Mouse (Mus musculus) CD8-positive naive resting alpha-beta T cell, adult 2 months (primary cell): Measurements from ENCODE around the gene Cygb.

Source experiments
- DNase-seq, 2 experiments: peaks; one replicate each; pipeline ENCODE4 v3.0.0; 2022; ENCODE audit warnings: low read depth in 2 of 2, low spot score in 2 of 2

Cygb gene

GRCm38 (mm10) chr11:116654255-116654821, at the start of gene Cygb:
Gene Cygb, minus strand, starts transcription at chr11:116654313.
- DNase-seq = no peak

- no peak for DNase-seq
These were observed 47.3 kb upstream of the Cygb start for GRCm38 (mm10) chr11:116701377-116701841.

GRCm38 (mm10) chr11:116697521-116697920, 43.4 kb upstream of the Cygb start:
- DNase-seq = no peak

GRCm38 (mm10) chr11:116696426-116696825, 42.3 kb upstream of the Cygb start:
- no peak for DNase-seq

GRCm38 (mm10) chr11:116695194-116695880, 41.2 kb upstream of the Cygb start:
- DNase-seq = no peak

- no peak for DNase-seq
These were observed 40.4 kb upstream of the Cygb start for GRCm38 (mm10) chr11:116694250-116695193.

GRCm38 (mm10) chr11:116693899-116694249, 39.8 kb upstream of the Cygb start:
- no peak for DNase-seq

GRCm38 (mm10) chr11:116690701-116691575, 36.8 kb upstream of the Cygb start:
- DNase-seq = no peak

- DNase-seq = no peak
These were observed 35.5 kb upstream of the Cygb start for GRCm38 (mm10) chr11:116689622-116690021.

- peak; percentile 23 to 31 for DNase-seq
These were observed 33.8 kb upstream of the Cygb start for GRCm38 (mm10) chr11:116687897-116688296.

- no peak for DNase-seq
These were observed 31.6 kb upstream of the Cygb start for GRCm38 (mm10) chr11:116685729-116686128.

GRCm38 (mm10) chr11:116683777-116684176, 29.7 kb upstream of the Cygb start:
- no peak for DNase-seq

GRCm38 (mm10) chr11:116682501-116683144, 28.5 kb upstream of the Cygb start:
- DNase-seq = no peak

GRCm38 (mm10) chr11:116681147-116681546, 27.0 kb upstream of the Cygb start:
- DNase-seq = no peak

GRCm38 (mm10) chr11:116680321-116681091, 26.4 kb upstream of the Cygb start:
- no peak for DNase-seq

- DNase-seq = no peak
These were observed 25.0 kb upstream of the Cygb start for GRCm38 (mm10) chr11:116679148-116679547.

GRCm38 (mm10) chr11:116677711-116678441, 23.8 kb upstream of the Cygb start:
- DNase-seq = no peak

- DNase-seq = no peak
These were observed 22.3 kb upstream of the Cygb start for GRCm38 (mm10) chr11:116676175-116676976.
